Mouse (Mus musculus): ENCODE measurements around the gene Pou2f2.
A peak's percentile ranks its signal among the peaks of the same experiment; 100 is the strongest.

The Pou2f2 gene

GRCm38 (mm10) chr7:25195148-25195547 lies 15.6 kb upstream of the Pou2f2 start:
- no peak for DNase-seq

DNA sequence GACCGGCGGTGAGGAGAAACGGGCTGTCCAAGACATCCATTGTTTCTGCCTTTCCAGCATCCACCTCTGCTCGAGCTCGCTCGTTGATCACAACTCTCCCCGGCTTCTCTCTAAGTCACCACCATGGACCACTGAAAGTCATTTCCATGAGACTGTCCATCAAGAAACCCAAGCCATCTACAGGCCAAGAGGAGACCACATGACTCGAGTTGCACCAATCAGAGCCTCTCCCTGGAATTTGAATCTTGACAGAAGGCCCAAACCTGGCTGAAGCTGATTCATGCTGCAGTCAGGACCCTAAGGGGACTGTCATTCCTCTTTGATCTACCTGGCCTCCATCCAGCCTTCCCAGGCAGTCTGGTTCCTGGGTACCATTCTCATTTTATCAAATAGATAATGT lies 12.6 kb upstream of the Pou2f2 start:
- DNase-seq = no peak

GRCm38 (mm10) chr7:25190806-25191205 lies 11.3 kb upstream of the Pou2f2 start:
- no peak for DNase-seq

- DNase-seq = peak; percentile 83
Measured at GRCm38 (mm10) chr7:25187662-25188650, 8.4 kb upstream of the Pou2f2 start.

DNA sequence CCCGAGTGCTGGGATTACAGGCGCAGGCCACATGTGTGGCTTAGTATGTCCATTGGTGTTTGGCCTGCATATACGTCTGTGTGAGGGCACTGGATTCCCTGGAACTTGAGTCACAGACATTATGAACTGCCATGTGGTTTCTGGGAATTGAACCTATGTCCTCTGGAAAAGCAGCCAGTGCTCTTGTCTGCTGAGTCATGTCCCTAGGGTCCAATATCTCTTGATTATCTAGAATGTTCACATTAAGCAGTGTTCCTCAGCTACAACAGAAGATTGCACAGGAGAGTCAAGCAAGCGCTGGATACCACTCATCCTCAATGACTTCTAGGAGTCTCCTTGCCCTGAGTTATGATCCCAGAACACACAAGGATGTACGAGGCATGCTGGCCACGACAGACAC lies 4.6 kb upstream of the Pou2f2 start:
- no peak for DNase-seq

GRCm38 (mm10) chr7:25181814-25182213 lies 2.3 kb upstream of the Pou2f2 start:
- DNase-seq = no peak

DNA sequence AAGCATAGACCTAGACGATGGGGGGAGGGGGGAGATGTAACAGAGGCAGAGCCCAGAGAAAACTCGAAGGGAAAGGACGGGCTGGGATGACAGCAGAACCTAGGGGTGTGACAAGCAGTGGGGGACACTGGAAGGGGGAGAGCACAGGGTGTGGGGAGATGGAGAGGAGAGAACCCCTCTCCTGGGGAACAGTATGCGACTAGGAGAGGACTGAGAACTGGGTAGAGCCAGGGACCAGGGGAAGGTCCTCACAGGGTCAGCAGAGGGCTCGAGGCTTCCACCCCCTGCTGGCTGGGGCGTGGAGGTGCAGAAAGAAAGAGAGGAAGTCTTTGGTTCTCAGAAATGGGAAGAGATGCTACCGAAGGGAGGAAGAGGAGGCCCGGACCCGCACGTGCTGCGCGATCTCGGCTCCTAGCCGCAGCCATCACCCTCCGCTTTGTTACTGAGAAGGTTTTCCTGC lies 1.8 kb upstream of the Pou2f2 start:
- DNase-seq = no peak

DNA sequence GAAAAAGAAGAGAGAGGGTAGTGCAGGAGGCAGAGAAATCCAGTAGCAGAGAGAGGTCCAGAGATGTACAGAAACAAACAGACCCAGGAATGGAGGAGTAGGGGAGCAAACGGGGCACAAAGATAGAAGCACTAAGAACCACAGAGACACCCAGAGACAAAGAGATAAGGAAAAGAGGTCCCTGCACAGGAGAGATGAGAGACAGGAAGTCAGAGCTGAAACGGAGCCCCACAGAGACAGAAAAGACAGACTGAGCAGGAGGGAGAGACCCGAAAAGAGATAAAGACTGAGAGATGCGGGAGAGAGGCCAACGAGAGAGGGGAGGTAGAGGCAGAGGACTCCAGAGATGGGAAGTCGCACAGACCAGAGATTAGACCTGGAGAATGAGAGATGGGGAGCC lies 986 bp upstream of the Pou2f2 start:
- no peak for DNase-seq

DNA sequence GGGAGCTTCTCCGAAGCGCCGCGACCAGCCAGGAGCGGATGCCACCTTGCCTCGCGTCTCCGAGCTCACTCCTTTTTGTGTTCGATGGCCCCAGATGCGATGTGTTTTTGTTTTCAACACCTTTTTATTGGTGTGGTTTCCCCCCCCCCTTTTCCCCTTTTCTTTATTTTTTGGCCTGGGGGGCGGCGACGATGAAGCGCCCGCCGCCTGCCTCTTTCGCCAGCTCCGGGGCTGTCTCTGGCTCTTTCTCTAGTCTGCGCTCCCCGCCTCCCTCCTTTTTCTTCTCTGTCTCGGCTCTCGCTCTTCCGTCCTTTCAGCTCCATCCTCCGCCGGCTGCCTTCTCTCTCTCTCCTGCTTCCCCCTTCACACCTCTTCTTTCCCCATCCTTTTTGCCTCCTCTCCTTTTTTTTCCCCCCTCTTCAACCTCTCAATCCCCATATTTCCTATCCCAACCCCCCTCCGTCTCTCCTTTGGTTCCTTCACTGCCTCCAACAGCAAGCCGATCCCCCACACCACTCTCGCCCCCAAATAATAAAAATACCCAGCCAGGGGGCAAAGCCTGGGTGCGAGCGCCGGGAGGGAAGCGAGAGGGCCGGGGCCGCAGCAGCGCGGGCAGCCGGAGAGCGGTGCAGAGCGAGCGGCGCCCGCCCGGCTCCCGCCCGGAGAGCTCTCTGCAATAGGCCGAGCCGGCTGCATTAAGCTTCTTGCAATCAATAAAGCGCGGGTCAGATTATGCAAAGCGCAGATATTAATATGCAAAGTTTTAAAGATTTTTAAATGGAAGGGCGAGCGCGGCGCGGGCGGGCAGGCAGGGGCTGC lies 530 bp downstream of the Pou2f2 start:
- peak; percentile 53 for DNase-seq

- peak; percentile 44 for DNase-seq
Measured at GRCm38 (mm10) chr7:25178317-25178716, 1.2 kb downstream of the Pou2f2 start.

DNA sequence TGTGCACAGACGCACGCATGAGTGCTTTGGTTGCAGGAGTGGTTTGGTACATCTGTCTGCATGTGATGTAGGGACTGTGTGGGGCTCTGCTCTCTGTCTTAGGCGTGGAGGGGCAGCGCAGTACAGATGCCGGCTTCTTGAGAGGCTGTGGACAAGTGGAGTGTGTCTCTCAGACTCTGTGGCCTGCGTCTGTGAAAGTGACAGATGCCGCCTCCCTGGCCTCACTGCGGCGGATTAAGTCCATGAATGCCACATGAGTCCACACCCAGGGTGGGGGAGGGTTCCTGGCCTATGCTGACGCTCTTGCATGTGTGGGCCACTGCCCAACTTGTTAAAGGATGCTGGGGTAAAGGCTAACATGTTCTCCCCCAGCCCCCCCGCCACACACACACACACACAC lies 5.2 kb downstream of the Pou2f2 start:
- DNase-seq = no peak

GRCm38 (mm10) chr7:25172669-25173068 lies 6.9 kb downstream of the Pou2f2 start:
- no peak for DNase-seq

- DNase-seq = no peak
Measured at GRCm38 (mm10) chr7:25170583-25170982, 8.9 kb downstream of the Pou2f2 start.

- no peak for DNase-seq
Measured at GRCm38 (mm10) chr7:25166106-25166505, 13.4 kb downstream of the Pou2f2 start.

- no peak for DNase-seq
Measured at GRCm38 (mm10) chr7:25156158-25156648, 23.3 kb downstream of the Pou2f2 start.

- no peak for DNase-seq
Measured at GRCm38 (mm10) chr7:25155469-25156157, 23.9 kb downstream of the Pou2f2 start.

DNA sequence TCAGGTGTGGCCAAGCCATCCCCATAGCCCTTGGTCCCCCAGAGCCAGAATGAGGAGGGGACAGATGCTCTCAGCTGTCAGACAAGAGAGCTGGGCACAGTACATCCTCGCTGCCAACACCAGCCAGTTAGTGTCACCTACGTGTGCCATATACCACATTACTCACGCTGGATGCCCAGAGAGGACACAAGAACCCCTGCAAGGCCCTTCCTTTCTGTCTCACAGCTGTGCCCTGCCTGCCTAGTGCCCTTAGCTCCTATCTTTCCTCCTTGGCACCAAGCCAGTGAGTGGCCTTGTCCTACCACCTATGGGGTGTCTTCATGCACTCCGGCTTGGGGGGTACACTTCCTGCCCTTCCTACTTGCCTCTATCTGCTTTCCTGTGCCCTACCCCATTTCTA lies 24.9 kb downstream of the Pou2f2 start:
- DNase-seq = no peak

DNA sequence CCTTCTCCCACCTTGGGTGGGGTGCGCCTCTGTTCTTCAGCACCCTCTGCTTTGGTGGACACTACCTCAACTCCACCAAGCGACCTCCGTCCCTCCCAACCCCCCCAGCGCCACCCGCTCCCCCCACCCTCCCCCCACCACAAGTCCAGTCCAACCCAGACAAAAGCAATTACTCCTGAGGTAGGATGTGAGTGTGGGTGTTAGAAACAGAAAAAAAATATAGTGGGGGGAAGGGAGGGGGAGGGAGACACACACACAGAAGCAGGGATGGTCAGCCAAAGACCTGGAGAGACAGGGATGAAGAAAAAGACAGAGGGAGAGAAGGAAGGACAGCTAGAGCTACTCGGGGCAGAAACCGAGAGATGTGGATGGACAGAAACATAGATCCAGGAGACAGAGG lies 25.7 kb downstream of the Pou2f2 start:
- DNase-seq = no peak

- no peak for DNase-seq
Measured at GRCm38 (mm10) chr7:25151916-25152556, 27.5 kb downstream of the Pou2f2 start.

DNA sequence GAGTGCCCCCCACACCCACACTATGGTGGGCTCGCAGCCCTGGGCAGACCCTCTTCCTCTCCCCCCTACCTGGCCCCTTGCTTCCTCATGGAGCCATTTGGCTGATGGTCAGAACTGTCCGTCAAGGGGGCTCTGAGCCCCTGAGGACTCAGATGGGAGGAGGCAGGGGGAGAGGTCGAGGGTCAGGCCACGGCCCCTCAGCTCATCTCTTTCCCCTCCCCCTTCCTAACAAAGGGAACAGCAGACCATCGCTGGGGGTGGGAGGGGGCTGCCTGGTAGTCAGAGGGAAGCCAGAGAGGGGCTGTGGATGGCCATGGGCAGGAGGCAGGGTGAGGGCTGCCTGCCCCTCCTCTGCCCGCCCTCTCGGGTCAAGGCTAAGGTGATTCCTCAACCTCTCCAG lies 28.5 kb downstream of the Pou2f2 start:
- DNase-seq = no peak

DNA sequence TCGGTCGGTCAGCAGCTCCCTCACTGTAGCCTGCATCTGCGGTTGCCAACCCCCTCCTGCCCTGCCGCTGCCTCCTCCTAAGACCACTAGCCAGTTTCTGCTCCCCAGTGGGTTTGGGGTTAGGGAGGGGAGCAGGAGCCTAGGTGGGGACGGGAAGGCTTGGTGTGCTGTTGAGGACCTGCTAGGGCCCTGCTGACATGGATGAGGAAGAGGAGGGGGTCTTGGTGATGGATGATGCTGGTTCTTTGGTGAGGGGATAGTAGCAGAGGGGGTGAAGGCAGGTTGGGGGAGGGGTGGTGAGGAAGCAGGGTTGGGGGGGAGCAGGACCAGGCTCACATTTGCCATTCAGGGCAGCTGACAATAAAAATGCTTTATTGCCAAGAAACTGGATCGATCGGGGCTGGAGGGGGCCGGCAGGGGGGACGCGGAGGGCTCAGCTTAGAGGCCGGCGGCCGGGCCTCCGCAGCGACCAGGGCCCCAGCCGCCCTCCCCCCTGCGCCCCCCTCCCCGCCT lies 29.3 kb downstream of the Pou2f2 start:
- DNase-seq = no peak

GRCm38 (mm10) chr7:25145896-25146295 lies 33.6 kb downstream of the Pou2f2 start:
- no peak for DNase-seq

All from right cerebral cortex, adult 18-20 months (tissue).